In the genomic region with DNA sequence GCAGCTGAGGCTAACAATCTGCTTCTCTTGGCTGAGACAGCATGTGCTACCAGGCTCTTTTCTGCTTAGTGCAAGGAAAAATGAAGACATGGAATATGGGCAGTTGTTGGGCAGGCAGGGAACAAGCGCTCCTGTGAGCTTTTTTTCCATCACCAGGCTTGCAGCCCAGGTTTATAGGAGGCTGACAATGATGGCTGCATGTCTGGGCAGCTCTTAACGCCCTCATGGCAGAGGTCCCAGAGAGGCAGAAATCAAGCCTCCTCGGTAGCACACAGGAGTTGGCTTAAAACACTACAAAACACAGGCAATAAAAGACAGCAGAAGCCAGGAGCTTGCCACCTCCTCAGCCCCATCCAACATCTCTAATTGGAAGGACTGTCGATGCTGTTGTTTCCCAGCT, we compare ENCODE assay signal across 14 mouse cellular contexts. TPM values are rescaled to one million over a fixed set of nuclear protein-coding genes. Genes with fewer than 3 reads are reported as not detected.
DNase-seq lines count a peak whose midpoint lies in the region; ATAC-seq and TF ChIP-seq lines count a peak whose summit lies in the region.
"Had no signal": no experiment of that assay in that cellular context is flagged by ENCODE, and none has a peak within 500 bp of the region (broad histone marks: within the 10 kb centered on the region; RNA-seq: fewer than 3 reads in every experiment).

No protein-coding gene starts in this region.

- TF ChIP-seq CTCF in hindbrain, postnatal 0 days (IDR thresholded peaks at IDR 0.05; ENCODE audit: low read depth), result no peak
- no peak for TF ChIP-seq CTCF in liver, postnatal 0 days (IDR thresholded peaks at IDR 0.05; ENCODE audit: low read depth)

- peak overlapping the region; percentile 22; the same call in 1 of the 2 replicates for H3K27ac ChIP-seq in hindbrain, postnatal 0 days
- no peak overlapping the region for H3K27ac ChIP-seq in hindbrain, embryonic 10.5 days
- no peak overlapping the region for H3K27ac ChIP-seq in liver, postnatal 0 days (ENCODE audit: low read depth)
- H3K27ac ChIP-seq: kidney, embryonic 15.5 days had no signal

- no peaks in the 10 kb centered on the region for H3K9me3 ChIP-seq in hindbrain, postnatal 0 days (ENCODE audit: low read length)
- no peaks in the 10 kb centered on the region for H3K9me3 ChIP-seq in hindbrain, embryonic 10.5 days
- no peaks in the 10 kb centered on the region for H3K9me3 ChIP-seq in liver, postnatal 0 days (ENCODE audit: low read length)
- H3K9me3 ChIP-seq: kidney, embryonic 15.5 days had no signal

- no peaks in the 10 kb centered on the region for H3K4me1 ChIP-seq in hindbrain, postnatal 0 days (ENCODE audit: insufficient read depth, low read length)
- peaks cover 14% of the 10 kb centered on the region for H3K4me1 ChIP-seq in hindbrain, embryonic 10.5 days (replicated peaks)
- no peaks in the 10 kb centered on the region for H3K4me1 ChIP-seq in liver, postnatal 0 days (ENCODE audit: insufficient read depth)

- no peak overlapping the region for H3K4me3 ChIP-seq in hindbrain, postnatal 0 days (ENCODE audit: low read length)
- H3K4me3 ChIP-seq in hindbrain, embryonic 10.5 days, result no peak overlapping the region
- H3K4me3 ChIP-seq in liver, postnatal 0 days (ENCODE audit: low read depth, low read length), result no peak overlapping the region
- H3K4me3 ChIP-seq: kidney, embryonic 15.5 days; myocyte had no signal

- WGBS in hindbrain, postnatal 0 days, result 43% methylated on average over 4 of the region's 4 CpGs
- WGBS in hindbrain, embryonic 10.5 days, result 76% methylated on average over 4 of the region's 4 CpGs
- 70% methylated on average over 4 of the region's 4 CpGs for WGBS in liver, postnatal 0 days (ENCODE audit: insufficient replicate concordance)

- no peaks in the 10 kb centered on the region for H3K36me3 ChIP-seq in hindbrain, postnatal 0 days (ENCODE audit: insufficient read depth, low read length)
- H3K36me3 ChIP-seq in hindbrain, embryonic 10.5 days, result no peaks in the 10 kb centered on the region
- peaks cover 6% of the 10 kb centered on the region for H3K36me3 ChIP-seq in liver, postnatal 0 days (replicated peaks; ENCODE audit: insufficient read depth, low read length)
- H3K36me3 ChIP-seq: kidney, embryonic 15.5 days had no signal

- no peaks in the 10 kb centered on the region for H3K27me3 ChIP-seq in hindbrain, postnatal 0 days (ENCODE audit: insufficient read depth, low read length)
- H3K27me3 ChIP-seq in hindbrain, embryonic 10.5 days (ENCODE audit: insufficient read depth, poor library complexity, severe bottlenecking), result no peaks in the 10 kb centered on the region
- H3K27me3 ChIP-seq in liver, postnatal 0 days (ENCODE audit: insufficient read depth, low read length), result no peaks in the 10 kb centered on the region
- H3K27me3 ChIP-seq: kidney, embryonic 15.5 days had no signal

- H3K4me2 ChIP-seq in hindbrain, postnatal 0 days (ENCODE audit: low read depth, low read length), result no peak overlapping the region
- H3K4me2 ChIP-seq in liver, postnatal 0 days (ENCODE audit: low read depth, low read length), result no peak overlapping the region
- H3K4me2 ChIP-seq: kidney, embryonic 15.5 days; lung, embryonic 14.5 days had no signal

- no peak for TF ChIP-seq EP300 in liver, postnatal 0 days (IDR thresholded peaks at IDR 0.05; ENCODE audit: low read depth)

- peak; percentile 39; the same call in 1 of the 2 replicates for ATAC-seq in hindbrain, postnatal 0 days
- ATAC-seq in liver, postnatal 0 days, result no peak

- DNase-seq in cerebellum, adult 18-20 months, result peak; percentile 20 to 26
- DNase-seq in cerebellum, adult 9-10 months, result no peak
- peak; percentile 48 for DNase-seq in hindbrain, postnatal 0 days (ENCODE audit: low spot score)
- DNase-seq in hindbrain, embryonic 10.5 days (ENCODE audit: low spot score), result no peak
- DNase-seq in NIH3T3 (ENCODE audit: low read depth) (peak; percentile 36), liver (no peak)
- peak; percentile 28 for DNase-seq in layer of hippocampus, adult 9-11 months
- no peak for DNase-seq in liver, postnatal 0 days
- DNase-seq: lung, embryonic 14.5 days had no signal

- H3K9ac ChIP-seq in hindbrain, postnatal 0 days (replicated peaks; ENCODE audit: low read length), result no peak overlapping the region
- H3K9ac ChIP-seq in liver, postnatal 0 days (replicated peaks), result no peak overlapping the region
- H3K9ac ChIP-seq: kidney, embryonic 15.5 days; lung, embryonic 14.5 days had no signal

RNA-seq across cellular contexts. Expression of gene Snx27, which starts 28.8 kb away (rescaled TPM):
- 71.3 and 79.9 TPM in 2 replicates for total RNA-seq in hindbrain, postnatal 0 days (2014; rRNA removed)
- 81.7 and 82.1 TPM in 2 replicates for polyA plus RNA-seq in hindbrain, postnatal 0 days (2015; fragmentation: Nextera tagmentation; extraction: Ambion mirVana)
- polyA plus RNA-seq in hindbrain, embryonic 10.5 days (2016; fragmentation: Nextera tagmentation; extraction: Ambion mirVana), result 43.0 and 45.5 TPM in 2 replicates
- 9.9 and 10.1 TPM in 2 replicates for polyA plus RNA-seq in liver, postnatal 0 days (2015; fragmentation: Nextera tagmentation; extraction: Ambion mirVana)

RNA-seq across cellular contexts. Expression of gene Gm10972, which starts 31.6 kb away (rescaled TPM):
- total RNA-seq in hindbrain, postnatal 0 days (2014; rRNA removed), result not detected in 2 replicates
- not detected in 2 replicates for polyA plus RNA-seq in hindbrain, postnatal 0 days (2015; fragmentation: Nextera tagmentation; extraction: Ambion mirVana)
- not detected in 2 replicates for polyA plus RNA-seq in hindbrain, embryonic 10.5 days (2016; fragmentation: Nextera tagmentation; extraction: Ambion mirVana)
- not detected in 2 replicates for polyA plus RNA-seq in liver, postnatal 0 days (2015; fragmentation: Nextera tagmentation; extraction: Ambion mirVana)
- polyA plus RNA-seq: embryonic facial prominence, embryonic 11.5 days; heart, postnatal 0 days; kidney, embryonic 15.5 days; lung, embryonic 14.5 days; myocyte; spleen, adult 2 months had no signal

RNA-seq across cellular contexts. Expression of gene Tuft1, which starts 47.3 kb away (rescaled TPM):
- total RNA-seq in hindbrain, postnatal 0 days (2014; rRNA removed), result 8.4 and 14.7 TPM in 2 replicates
- polyA plus RNA-seq in hindbrain, postnatal 0 days (2015; fragmentation: Nextera tagmentation; extraction: Ambion mirVana), result 6.8 and 7.6 TPM in 2 replicates
- polyA plus RNA-seq in hindbrain, embryonic 10.5 days (2016; fragmentation: Nextera tagmentation; extraction: Ambion mirVana), result 3.5 and 3.7 TPM in 2 replicates
- polyA plus RNA-seq in liver, postnatal 0 days (2015; fragmentation: Nextera tagmentation; extraction: Ambion mirVana), result 7.5 and 8.1 TPM in 2 replicates

Comparison
In these comparisons a context has a peak if more than half of its experiments do, and no peak if none do; other contexts are left out.
1. DNase-seq: peak in cerebellum, adult 18-20 months (2 of 2), hindbrain, postnatal 0 days (single experiment), NIH3T3 (single experiment) and layer of hippocampus, adult 9-11 months (single experiment); none in cerebellum, adult 9-10 months (single experiment), hindbrain, embryonic 10.5 days (single experiment), liver, postnatal 0 days (single experiment) and liver (single experiment).